Mouse (Mus musculus) embryonic facial prominence, embryonic 14.5 days (tissue): ENCODE data around the gene Vangl1. TPM values are rescaled to one million over a fixed set of nuclear protein-coding genes. Genes with fewer than 3 reads are reported as not detected.
"Not testable (repeated sequence)": the region's sequence is repeated elsewhere in the genome, so short reads cannot be mapped to it uniquely, and the experiment has no call there.

ENCODE experiments used
- ATAC-seq: fragments of 200-750 bp; cut with Nextera tagmentation; 2 replicates; pipeline ENCODE4 v1.8.0; 2017; ENCODE audit warnings: low read depth, moderate number of reproducible peaks, moderate TSS enrichment
- DNase-seq: peaks from one replicate; pipeline ENCODE4 v3.0.0-alpha.2; 2015; ENCODE audit warnings: low spot score
- H3K27ac ChIP-seq: fragments of 300-500 bp; sonication (generic); replicated peaks from 2 replicates; pipeline ENCODE4 v1.5.1; 2014; ENCODE audit warnings: low read depth, mild to moderate bottlenecking, low read length, moderate library complexity
- H3K27me3 ChIP-seq: fragments of 300-500 bp; sonication (generic); replicated peaks from 2 replicates; pipeline ENCODE4 v1.6.1; 2014; ENCODE audit warnings: low read length; ENCODE audit not compliant: control insufficient read depth, insufficient read depth
- H3K36me3 ChIP-seq: fragments of 300-500 bp; sonication (generic); 2 replicates; pipeline ENCODE4 v1.6.1; 2014; ENCODE audit warnings: low read length, mixed read lengths; ENCODE audit not compliant: control insufficient read depth, insufficient read depth
- H3K4me1 ChIP-seq: fragments of 300-500 bp; sonication (generic); 2 replicates; pipeline ENCODE4 v1.6.1; 2014; ENCODE audit warnings: antibody characterized with exemption, low read length; ENCODE audit not compliant: control insufficient read depth, insufficient read depth
- H3K4me2 ChIP-seq: fragments of 300-500 bp; sonication (generic); 2 replicates; pipeline ENCODE4 v1.6.1; 2014; ENCODE audit warnings: low read depth, mild to moderate bottlenecking, low read length, moderate library complexity, mixed read lengths
- H3K4me3 ChIP-seq: fragments of 300-500 bp; sonication (generic); 2 replicates; pipeline ENCODE4 v1.5.1; 2014; ENCODE audit warnings: low read depth, mild to moderate bottlenecking, low read length
- H3K9ac ChIP-seq: fragments of 300-500 bp; sonication (generic); 2 replicates; pipeline ENCODE4 v1.6.1; 2014; ENCODE audit warnings: low read depth, mild to moderate bottlenecking, low read length, moderate library complexity, mixed read lengths
- H3K9me3 ChIP-seq: fragments of 300-500 bp; sonication (generic); 2 replicates; pipeline ENCODE4 v1.6.1; 2016; ENCODE audit warnings: low read length; ENCODE audit not compliant: control insufficient read depth
- WGBS: fragments of 180-500 bp; shearing (Covaris S2); extraction: QIAGEN DNeasy Blood & Tissue Kit; methylation state at CpG from one replicate; pipeline ENCODE4 v1.1.7; 2014; 5-methylcytosine and 5-hydroxymethylcytosine counted together
- polyA plus RNA-seq: library from polyadenylated mRNA; unstranded; fragments of >200 nt; fragmentation: Nextera tagmentation; extraction: Ambion mirVana; gene quantifications from 2 replicates; pipeline ENCODE4 v1.2.1, GENCODE M21; 2014

The Vangl1 gene
- polyA plus RNA-seq, 1 experiment from 2014 or later = 20.8 TPM

GRCm38 (mm10) chr3:102163861-102164260, 40.6 kb downstream of the Vangl1 start:
- WGBS = 75% methylated on average over 1 of the region's 1 CpGs
- H3K27me3 ChIP-seq, H3K4me2 ChIP-seq, H3K9me3 ChIP-seq, ATAC-seq, H3K9ac ChIP-seq, DNase-seq, H3K4me3 ChIP-seq, H3K27ac ChIP-seq: not testable (repeated sequence)
- Histone ChIP-seq H3K4me1 (peaks cover 22% of the 10 kb centered on the region), H3K36me3 (peaks cover 40% of the 10 kb centered on the region)

DNA sequence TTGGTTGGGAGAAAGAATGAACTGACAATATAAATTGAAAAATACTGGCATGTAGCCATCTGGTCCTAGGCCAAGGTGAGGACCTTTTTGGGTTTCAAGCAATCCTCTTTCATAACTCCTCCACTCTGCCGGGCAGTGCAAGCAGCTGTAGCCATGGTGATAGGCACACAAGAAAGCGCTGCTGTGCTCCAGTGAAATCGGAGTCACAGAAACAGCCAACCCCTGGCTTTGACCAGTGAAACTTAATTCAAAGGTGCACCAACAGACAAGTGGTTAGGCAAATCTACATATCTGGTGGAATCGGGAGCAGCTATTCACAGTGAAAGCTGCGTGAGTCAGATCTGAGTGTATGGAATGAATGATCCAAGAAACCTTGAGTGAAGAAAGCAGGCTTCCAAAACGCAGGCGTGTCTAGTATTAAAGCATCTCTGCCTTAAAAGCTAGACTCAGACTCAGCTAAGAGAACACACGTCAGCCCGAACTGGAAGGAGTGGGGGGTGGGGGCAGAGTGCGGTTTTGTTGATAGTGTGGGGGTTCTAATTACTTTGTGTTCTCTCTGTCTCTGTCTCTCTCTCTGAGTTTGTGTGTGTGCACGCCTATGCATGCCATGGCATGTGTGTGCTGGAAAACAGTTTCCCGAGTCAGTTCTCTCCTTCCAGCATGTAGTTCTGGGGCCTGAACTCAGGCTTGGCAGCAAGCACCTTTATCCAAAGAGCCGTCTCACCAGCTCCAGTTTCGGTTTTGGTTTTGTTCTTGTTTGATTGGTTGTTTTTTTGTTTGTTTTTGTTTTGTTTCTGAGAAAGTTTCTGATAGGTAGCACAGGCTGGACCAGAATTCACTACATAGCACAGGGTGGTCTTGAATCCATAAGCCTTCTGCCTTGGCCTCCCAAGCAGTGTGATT, 44.8 kb downstream of the Vangl1 start:
- WGBS = 59% methylated on average over 14 of the region's 14 CpGs

GRCm38 (mm10) chr3:102158759-102159422, 45.6 kb downstream of the Vangl1 start:
- ATAC-seq = 0 out of 2 replicates have a peak, but pooled peaks have one; percentile 23
- peaks cover 11% of the 10 kb centered on the region; the same call in 1 of the 2 replicates for H3K4me1 ChIP-seq
- peak overlapping the region; percentile 22; the same call in 1 of the 2 replicates for H3K27ac ChIP-seq
- H3K27me3 ChIP-seq = no peaks in the 10 kb centered on the region
- H3K4me3 ChIP-seq = no peak overlapping the region
- peaks cover 58% of the 10 kb centered on the region for H3K36me3 ChIP-seq
- no peak overlapping the region for H3K9ac ChIP-seq
- H3K4me2 ChIP-seq = no peak overlapping the region
- peak; percentile 43 for DNase-seq
- WGBS = 77% methylated on average over 14 of the region's 14 CpGs
- H3K9me3 ChIP-seq = no peaks in the 10 kb centered on the region

More for the DNA sequence above, 44.8 kb downstream of the Vangl1 start:
- H3K9me3 ChIP-seq = no peaks in the 10 kb centered on the region
- peaks cover 58% of the 10 kb centered on the region for H3K36me3 ChIP-seq
- H3K4me1 ChIP-seq = peaks cover 11% of the 10 kb centered on the region; the same call in 1 of the 2 replicates
- H3K4me3 ChIP-seq = no peak overlapping the region
- DNase-seq = peak; percentile 79
- H3K27me3 ChIP-seq = no peaks in the 10 kb centered on the region
- ATAC-seq = peak; percentile 86
- H3K9ac ChIP-seq = no peak overlapping the region
- H3K27ac ChIP-seq = peak overlapping the region; percentile 22; the same call in 1 of the 2 replicates
- no peak overlapping the region for H3K4me2 ChIP-seq

DNA sequence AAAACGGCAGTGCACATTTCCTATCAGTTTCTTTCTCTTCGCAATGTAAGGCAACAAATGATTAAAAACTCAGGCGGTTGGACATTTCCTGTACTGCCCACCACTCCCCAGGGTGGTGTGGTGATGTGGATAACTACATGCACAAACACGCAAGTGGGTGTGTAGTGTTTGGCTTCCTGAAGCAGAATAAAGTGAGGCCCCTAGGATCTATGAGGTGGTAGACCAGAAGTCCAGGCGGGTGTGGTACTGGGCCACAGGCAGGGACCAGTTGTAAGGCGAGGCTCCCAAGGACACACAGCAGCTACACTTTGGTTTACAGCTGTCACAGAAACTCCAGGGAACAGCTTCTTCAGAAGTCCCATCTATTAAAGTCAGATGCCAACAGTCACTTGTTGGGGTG, 46.8 kb downstream of the Vangl1 start:
- WGBS = 87% methylated on average over 6 of the region's 6 CpGs
- no peak for DNase-seq
- H3K27me3 ChIP-seq = no peaks in the 10 kb centered on the region
- H3K4me1 ChIP-seq = peaks cover 11% of the 10 kb centered on the region; the same call in 1 of the 2 replicates
- no peak overlapping the region for H3K9ac ChIP-seq
- no peak overlapping the region for H3K4me3 ChIP-seq
- H3K4me2 ChIP-seq = no peak overlapping the region
- no peak for ATAC-seq
- no peaks in the 10 kb centered on the region for H3K9me3 ChIP-seq
- H3K36me3 ChIP-seq = peaks cover 46% of the 10 kb centered on the region
- no peak overlapping the region for H3K27ac ChIP-seq

- H3K4me3 ChIP-seq = no peak overlapping the region
- H3K27ac ChIP-seq = no peak overlapping the region
- 85% methylated on average over 7 of the region's 7 CpGs for WGBS
Measured at GRCm38 (mm10) chr3:102156737-102157136, 47.8 kb downstream of the Vangl1 start.

GRCm38 (mm10) chr3:102154107-102154506, 50.4 kb downstream of the Vangl1 start:
- Histone ChIP-seq H3K4me1 (peaks cover 5% of the 10 kb centered on the region; the same call in 1 of the 2 replicates), H3K9ac (no peak overlapping the region), H3K4me3 (no peak overlapping the region), H3K4me2 (no peak overlapping the region), H3K9me3 (no peaks in the 10 kb centered on the region), H3K27ac (no peak overlapping the region), H3K27me3 (no peaks in the 10 kb centered on the region), H3K36me3 (peaks cover 29% of the 10 kb centered on the region)
- DNase-seq (no peak), ATAC-seq (no peak)
- 85% methylated on average over 7 of the region's 7 CpGs for WGBS

More at GRCm38 (mm10) chr3:102156737-102157136, 47.8 kb downstream of the Vangl1 start:
- ATAC-seq (no peak), DNase-seq (no peak)
- Histone ChIP-seq H3K9ac (no peak overlapping the region), H3K9me3 (no peaks in the 10 kb centered on the region), H3K4me1 (peaks cover 11% of the 10 kb centered on the region; the same call in 1 of the 2 replicates), H3K27me3 (no peaks in the 10 kb centered on the region), H3K4me2 (no peak overlapping the region), H3K36me3 (peaks cover 43% of the 10 kb centered on the region)

GRCm38 (mm10) chr3:102152872-102153271, 51.6 kb downstream of the Vangl1 start:
- peaks cover 21% of the 10 kb centered on the region for H3K36me3 ChIP-seq
- peak overlapping the region; percentile 70 for H3K27ac ChIP-seq
- DNase-seq (peak; percentile 80), ATAC-seq (peak; percentile 81)
- no peaks in the 10 kb centered on the region for H3K27me3 ChIP-seq
- H3K9me3 ChIP-seq = no peaks in the 10 kb centered on the region
- no peaks in the 10 kb centered on the region for H3K4me1 ChIP-seq
- no peak overlapping the region for H3K4me3 ChIP-seq
- WGBS = 23% methylated on average over 4 of the region's 4 CpGs
- no peak overlapping the region for H3K9ac ChIP-seq
- H3K4me2 ChIP-seq = peak overlapping the region; percentile 14

DNA sequence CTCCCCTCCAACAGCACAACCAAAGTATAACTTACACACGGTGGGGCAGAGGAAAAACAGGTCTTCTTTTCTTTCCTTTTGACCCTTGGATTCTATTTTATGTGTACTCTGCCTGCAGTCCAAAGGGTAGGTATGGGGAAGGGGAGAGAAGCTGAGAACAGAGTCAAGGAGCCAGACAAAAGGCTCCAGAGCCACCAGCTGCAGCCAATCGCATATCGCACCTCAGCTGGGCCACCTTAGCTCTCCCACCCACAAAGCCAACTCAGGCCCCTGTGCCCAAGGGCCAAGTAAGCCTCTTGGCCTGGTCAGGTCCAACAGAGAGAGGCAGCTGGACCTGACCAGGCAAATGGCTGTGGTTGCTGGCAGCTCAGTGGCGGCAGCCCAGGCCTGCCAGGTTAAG, 52.0 kb downstream of the Vangl1 start:
- 31% methylated on average over 4 of the region's 4 CpGs for WGBS
- DNase-seq (no peak), ATAC-seq (peak; percentile 4; the same call in 1 of the 2 replicates)
- H3K4me3 ChIP-seq = no peak overlapping the region
- peak overlapping the region; percentile 70 for H3K27ac ChIP-seq
- no peaks in the 10 kb centered on the region for H3K9me3 ChIP-seq
- no peaks in the 10 kb centered on the region for H3K27me3 ChIP-seq
- peaks cover 17% of the 10 kb centered on the region for H3K36me3 ChIP-seq
- H3K4me1 ChIP-seq = no peaks in the 10 kb centered on the region
- no peak overlapping the region for H3K9ac ChIP-seq
- peak overlapping the region; percentile 14 for H3K4me2 ChIP-seq
